9 mouse cellular contexts compared by ENCODE assay signal in genomic region chr1:131846255-131846654, GRCm38 (mm10). TPM values are rescaled to one million over a fixed set of nuclear protein-coding genes. Genes with fewer than 3 reads are reported as not detected.
DNase-seq lines count a peak whose midpoint lies in the region; ATAC-seq and TF ChIP-seq lines count a peak whose summit lies in the region.
"Had no signal": no experiment of that assay in that cellular context is flagged by ENCODE, and none has a peak within 500 bp of the region (broad histone marks: within the 10 kb centered on the region; RNA-seq: fewer than 3 reads in every experiment).

No protein-coding gene starts in this region.

- no peak overlapping the region for H3K4me3 ChIP-seq in testis, adult 2 months (ENCODE audit: control insufficient read depth, low read depth, low read length)
- no peak overlapping the region for H3K4me3 ChIP-seq in embryonic facial prominence, embryonic 14.5 days (ENCODE audit: low read depth, low read length)

- H3K36me3 ChIP-seq in testis, adult 2 months (ENCODE audit: control insufficient read depth, insufficient read depth, low read length) = peaks cover 2% of the 10 kb centered on the region
- peaks cover 66% of the 10 kb centered on the region for H3K36me3 ChIP-seq in embryonic facial prominence, embryonic 14.5 days (ENCODE audit: control insufficient read depth, insufficient read depth, low read length)

- DNase-seq in testis, postnatal 14 days (ENCODE audit: low spot score) = no peak
- DNase-seq in adrenal gland, postnatal 14 days = peak; percentile 81
- peak; percentile 26 for DNase-seq in embryonic facial prominence, embryonic 14.5 days (ENCODE audit: low spot score)
- DNase-seq in kidney, postnatal 10 days = peak; percentile 65
- peak; percentile 66 to 67 for DNase-seq in lung, adult 18-20 months
- peak; percentile 53 for DNase-seq in right cerebral cortex, postnatal 14 days

- no peak for TF ChIP-seq POLR2A in testis, adult 2 months (IDR thresholded peaks at IDR 0.05; ENCODE audit: control insufficient read depth, low read depth, low read length)

- H3K4me1 ChIP-seq in testis, adult 2 months (ENCODE audit: control insufficient read depth, insufficient read depth, low read length) = no peaks in the 10 kb centered on the region
- no peaks in the 10 kb centered on the region for H3K4me1 ChIP-seq in embryonic facial prominence, embryonic 14.5 days (ENCODE audit: control insufficient read depth, insufficient read depth, low read length)

- peak; percentile 45; the same call in 1 of the 2 replicates for TF ChIP-seq CTCF in testis, adult 2 months (IDR thresholded peaks at IDR 0.05; ENCODE audit: control insufficient read depth, insufficient read depth, insufficient replicate concordance, low read depth, low read length)

- H3K27ac ChIP-seq in testis, adult 2 months (ENCODE audit: control insufficient read depth, insufficient read depth, low read depth, low read length) = no peak overlapping the region
- no peak overlapping the region for H3K27ac ChIP-seq in embryonic facial prominence, embryonic 14.5 days (replicated peaks; ENCODE audit: low read depth, low read length)
- H3K27ac ChIP-seq: macrophage had no signal

- H3K9me3 ChIP-seq in embryonic facial prominence, embryonic 14.5 days (ENCODE audit: control insufficient read depth, low read length) = no peaks in the 10 kb centered on the region

- WGBS in embryonic facial prominence, embryonic 14.5 days = 76% methylated on average over 5 of the region's 5 CpGs

- no peak overlapping the region for H3K4me2 ChIP-seq in embryonic facial prominence, embryonic 14.5 days (ENCODE audit: low read depth, low read length)

- no peak for ATAC-seq in embryonic facial prominence, embryonic 14.5 days (ENCODE audit: low read depth)
- no peak for ATAC-seq in erythroid progenitor cell, adult 5-6 weeks (replicated peaks; ENCODE audit: low FRiP score, poor library complexity, severe bottlenecking)

- no peak overlapping the region for H3K9ac ChIP-seq in embryonic facial prominence, embryonic 14.5 days (ENCODE audit: low read depth, low read length)

- H3K27me3 ChIP-seq in testis, adult 2 months (ENCODE audit: control insufficient read depth, insufficient read depth, low read length) = no peaks in the 10 kb centered on the region
- no peaks in the 10 kb centered on the region for H3K27me3 ChIP-seq in embryonic facial prominence, embryonic 14.5 days (replicated peaks; ENCODE audit: control insufficient read depth, insufficient read depth, low read length)

RNA-seq across cellular contexts. Expression of gene Slc41a1, which starts 19.0 kb away (rescaled TPM):
- 17.3 and 18.8 TPM in 2 replicates for polyA plus RNA-seq in testis, adult 2 months (2012; rRNA removed)
- 35.2 and 52.6 TPM in 2 replicates for total RNA-seq in adrenal gland, postnatal 14 days (2021)
- polyA plus RNA-seq in embryonic facial prominence, embryonic 14.5 days (2014; fragmentation: Nextera tagmentation; extraction: Ambion mirVana) = 18.0 and 19.5 TPM in 2 replicates
- 0.72 and 1.7 TPM in 2 replicates for total RNA-seq in erythroid progenitor cell, adult 5-6 weeks (2015; ENCODE audit: low replicate concordance)
- total RNA-seq in erythroid progenitor cell, adult 5-6 weeks (2017; ENCODE audit: low replicate concordance) = 0.64 and 2.2 TPM in 2 replicates

RNA-seq across cellular contexts. Expression of gene Rab29, which starts 20.8 kb away (rescaled TPM):
- polyA plus RNA-seq in testis, adult 2 months (2012; rRNA removed) = 2.6 and 3.0 TPM in 2 replicates
- total RNA-seq in adrenal gland, postnatal 14 days (2021) = 14.7 and 19.1 TPM in 2 replicates
- 24.1 and 24.4 TPM in 2 replicates for polyA plus RNA-seq in embryonic facial prominence, embryonic 14.5 days (2014; fragmentation: Nextera tagmentation; extraction: Ambion mirVana)
- total RNA-seq in erythroid progenitor cell, adult 5-6 weeks (2015; ENCODE audit: low replicate concordance) = 4.3 and 4.6 TPM in 2 replicates
- 2.1 and 3.0 TPM in 2 replicates for total RNA-seq in erythroid progenitor cell, adult 5-6 weeks (2017; ENCODE audit: low replicate concordance)

RNA-seq across cellular contexts. Expression of gene Pm20d1, which starts 49.1 kb away (rescaled TPM):
- 0.28 and 0.31 TPM in 2 replicates for polyA plus RNA-seq in testis, adult 2 months (2012; rRNA removed)
- total RNA-seq in adrenal gland, postnatal 14 days (2021) = 15.1 and 22.9 TPM in 2 replicates
- 0.38 and 0.48 TPM in 2 replicates for polyA plus RNA-seq in embryonic facial prominence, embryonic 14.5 days (2014; fragmentation: Nextera tagmentation; extraction: Ambion mirVana)
- not detected in 2 replicates for total RNA-seq in erythroid progenitor cell, adult 5-6 weeks (2015; ENCODE audit: low replicate concordance)
- not detected in 2 replicates for total RNA-seq in erythroid progenitor cell, adult 5-6 weeks (2017; ENCODE audit: low replicate concordance)
- polyA plus RNA-seq: macrophage had no signal

Comparison
In these comparisons a context has a peak if more than half of its experiments do, and no peak if none do; other contexts are left out.
1. RNA of gene Slc41a1, which starts 19.0 kb away (total RNA-seq): 35.2 to 52.6 TPM in adrenal gland, postnatal 14 days; 0.64 to 2.2 TPM in erythroid progenitor cell, adult 5-6 weeks; every median in the first group is over 10 times any median in the second.
2. RNA of gene Pm20d1, which starts 49.1 kb away (total RNA-seq): 15.1 to 22.9 TPM in adrenal gland, postnatal 14 days; not detected in erythroid progenitor cell, adult 5-6 weeks; every median in the first group is over 10 times any median in the second.